Mouse (Mus musculus) kidney, postnatal 25 days (tissue): Measurements from ENCODE around the gene Etnk2.

Source experiments
- DNase-seq, 2 experiments: peaks; one replicate each; pipeline ENCODE4 v3.0.0; 2021; ENCODE audit warnings: mixed read lengths in 2 of 2

Etnk2 gene

GRCm38 (mm10) chr1:133353371-133353809 lies 10.0 kb upstream of the Etnk2 start:
- DNase-seq: peak; percentile 79 to 82

GRCm38 (mm10) chr1:133355469-133355868 lies 7.9 kb upstream of the Etnk2 start:
- DNase-seq: peak in 1 of 2 experiments; percentile 28

GRCm38 (mm10) chr1:133355912-133356311 lies 7.5 kb upstream of the Etnk2 start:
- DNase-seq: peak in 1 of 2 experiments; percentile 29

- DNase-seq: peak in 1 of 2 experiments; percentile 31
These were observed 7.0 kb upstream of the Etnk2 start for GRCm38 (mm10) chr1:133356330-133356729.

GRCm38 (mm10) chr1:133361006-133361405 lies 2.4 kb upstream of the Etnk2 start:
- DNase-seq: no peak

- no peak for DNase-seq
These were observed 1.3 kb upstream of the Etnk2 start for GRCm38 (mm10) chr1:133362103-133362502.

GRCm38 (mm10) chr1:133364022-133364630 lies 754 bp downstream of the Etnk2 start:
- no peak for DNase-seq

GRCm38 (mm10) chr1:133364890-133365289 lies 1.5 kb downstream of the Etnk2 start:
- no peak for DNase-seq

GRCm38 (mm10) chr1:133366951-133367605 lies 3.7 kb downstream of the Etnk2 start:
- DNase-seq: no peak

GRCm38 (mm10) chr1:133367606-133368488 lies 4.5 kb downstream of the Etnk2 start:
- no peak for DNase-seq

GRCm38 (mm10) chr1:133368644-133369043 lies 5.3 kb downstream of the Etnk2 start:
- DNase-seq: no peak

GRCm38 (mm10) chr1:133370352-133370751 lies 7.0 kb downstream of the Etnk2 start:
- no peak for DNase-seq

GRCm38 (mm10) chr1:133371431-133371830 lies 8.1 kb downstream of the Etnk2 start:
- DNase-seq: no peak

GRCm38 (mm10) chr1:133372113-133372512 lies 8.7 kb downstream of the Etnk2 start:
- peak; percentile 24 to 69 for DNase-seq

GRCm38 (mm10) chr1:133375696-133376346 lies 12.4 kb downstream of the Etnk2 start:
- peak; percentile 86 to 94 for DNase-seq

- no peak for DNase-seq
These were observed 14.2 kb downstream of the Etnk2 start for GRCm38 (mm10) chr1:133377547-133377946.

- DNase-seq: peak in 1 of 2 experiments; percentile 67
These were observed 16.0 kb downstream of the Etnk2 start for GRCm38 (mm10) chr1:133379254-133379985.

- DNase-seq: no peak
These were observed 16.6 kb downstream of the Etnk2 start for GRCm38 (mm10) chr1:133379986-133380320.

- peak; percentile 63 to 85 for DNase-seq
These were observed 17.1 kb downstream of the Etnk2 start for GRCm38 (mm10) chr1:133380347-133381065.

- DNase-seq: peak; percentile 68 to 78
These were observed 18.6 kb downstream of the Etnk2 start for GRCm38 (mm10) chr1:133382008-133382407.

GRCm38 (mm10) chr1:133382552-133383155 lies 19.3 kb downstream of the Etnk2 start:
- peak in 1 of 2 experiments; percentile 64 for DNase-seq
